Mouse (Mus musculus) layer of hippocampus, postnatal 36 days (tissue): ENCODE data around the gene Pcbp2. TPM values are rescaled to one million over a fixed set of nuclear protein-coding genes. Genes with fewer than 3 reads are reported as not detected.

Experiments
- DNase-seq, 2 experiments: peaks; one replicate each; pipeline ENCODE4 v3.0.0; 2022
- total RNA-seq, 2 experiments: library from RNA; stranded (reverse); gene quantifications; 2 replicates each; pipeline ENCODE4 v1.2.3; 2021

Pcbp2 gene
- total RNA-seq, 2 experiments from 2014 or later, result 448 to 513 TPM

GRCm38 (mm10) chr15:102507561-102507960 lies 37.2 kb downstream of the Pcbp2 start:
- no peak for DNase-seq

GRCm38 (mm10) chr15:102508336-102508735 lies 38.0 kb downstream of the Pcbp2 start:
- DNase-seq, result no peak

GRCm38 (mm10) chr15:102510110-102510509 lies 39.8 kb downstream of the Pcbp2 start:
- DNase-seq, result no peak

GRCm38 (mm10) chr15:102510590-102511284 lies 40.4 kb downstream of the Pcbp2 start:
- peak; percentile 84 to 86 for DNase-seq

- no peak for DNase-seq
Measured at GRCm38 (mm10) chr15:102511285-102511833, 41.0 kb downstream of the Pcbp2 start.

- DNase-seq, result no peak
Measured at GRCm38 (mm10) chr15:102512010-102512409, 41.7 kb downstream of the Pcbp2 start.

GRCm38 (mm10) chr15:102512471-102512870 lies 42.1 kb downstream of the Pcbp2 start:
- DNase-seq, result no peak

- no peak for DNase-seq
Measured at GRCm38 (mm10) chr15:102513004-102513403, 42.7 kb downstream of the Pcbp2 start.

GRCm38 (mm10) chr15:102515261-102515660 lies 44.9 kb downstream of the Pcbp2 start:
- DNase-seq, result no peak

- no peak for DNase-seq
Measured at GRCm38 (mm10) chr15:102515791-102516190, 45.5 kb downstream of the Pcbp2 start.

GRCm38 (mm10) chr15:102516293-102516692 lies 46.0 kb downstream of the Pcbp2 start:
- DNase-seq, result peak in 1 of 2 experiments; percentile 48

GRCm38 (mm10) chr15:102516728-102517404 lies 46.5 kb downstream of the Pcbp2 start, which contains the start of gene Map3k12:
Gene Map3k12 (minus strand): TSS chr15:102517064.
- DNase-seq, result peak; percentile 81 to 85

GRCm38 (mm10) chr15:102517631-102517975 lies 47.3 kb downstream of the Pcbp2 start:
- DNase-seq, result no peak

GRCm38 (mm10) chr15:102517976-102518858 lies 47.9 kb downstream of the Pcbp2 start, which contains the start of gene Tarbp2:
Gene Tarbp2 (plus strand): TSS chr15:102518192.
- DNase-seq, result peak; percentile 100

GRCm38 (mm10) chr15:102518859-102519201 lies 48.5 kb downstream of the Pcbp2 start:
- DNase-seq, result no peak

GRCm38 (mm10) chr15:102519211-102520141 lies 49.1 kb downstream of the Pcbp2 start:
- DNase-seq, result no peak

GRCm38 (mm10) chr15:102520416-102520815 lies 50.1 kb downstream of the Pcbp2 start:
- DNase-seq, result no peak

- DNase-seq, result no peak
Measured at GRCm38 (mm10) chr15:102521480-102521879, 51.1 kb downstream of the Pcbp2 start.

GRCm38 (mm10) chr15:102524892-102525485 lies 54.6 kb downstream of the Pcbp2 start, which contains the start of gene Npff:
Gene Npff (minus strand): TSS chr15:102524942.
- peak; percentile 63 to 75 for DNase-seq

- DNase-seq, result no peak
Measured at GRCm38 (mm10) chr15:102526111-102527002, 56.0 kb downstream of the Pcbp2 start.
